Mouse (Mus musculus) heart, postnatal 14 days (tissue): ENCODE results near the gene Rbm38. TPM values are rescaled to one million over a fixed set of nuclear protein-coding genes. Genes with fewer than 3 reads are reported as not detected.

Experiments
- total RNA-seq, 2 experiments: library from RNA; stranded (reverse); gene quantifications; 2 replicates each; pipeline ENCODE4 v1.2.3; 2021

Rbm38 gene
- total RNA-seq, 2 experiments from 2014 or later: 198 to 232 TPM

Other genes with a start within 250 kb of the Rbm38 start
- gene Bmp7, start 80.2 kb upstream of the Rbm38 start, total RNA-seq: 1 to 10 TPM; 1.7 to 2.6 TPM
- gene Spo11, start 42.8 kb upstream of the Rbm38 start, total RNA-seq: under 1 TPM; 0.07 to 0.93 TPM
- 10 to 100 TPM; 29.6 to 32.7 TPM for gene Rae1, start 20.4 kb upstream of the Rbm38 start, total RNA-seq
- under 1 TPM; 0.07 TPM for gene Ctcfl, start 99.0 kb downstream of the Rbm38 start, total RNA-seq
- gene Pck1, start 132.6 kb downstream of the Rbm38 start, total RNA-seq: 10 to 100 TPM in 1 of 2 experiments, 1 to 10 TPM in 1; 7.2 to 42.3 TPM
- under 1 TPM; 0.31 to 0.44 TPM for gene Zbp1, start 198.4 kb downstream of the Rbm38 start, total RNA-seq